Mouse (Mus musculus) testis, adult 2 months (tissue): ENCODE data around the gene Rufy1. TPM values are rescaled to one million over a fixed set of nuclear protein-coding genes. Genes with fewer than 3 reads are reported as not detected.

Source experiments
- H3K27ac ChIP-seq: fragments of 200-500 bp; 2 replicates; pipeline ENCODE4 v1.5.1; 2012; ENCODE audit warnings: low read depth, low read length; ENCODE audit not compliant: control insufficient read depth, insufficient read depth
- H3K27me3 ChIP-seq: fragments of 200-500 bp; 2 replicates; pipeline ENCODE4 v1.6.1; 2012; ENCODE audit warnings: mild to moderate bottlenecking, low read length, moderate library complexity; ENCODE audit not compliant: control insufficient read depth, insufficient read depth
- H3K36me3 ChIP-seq: fragments of 200-500 bp; 2 replicates; pipeline ENCODE4 v1.6.1; 2012; ENCODE audit warnings: mild to moderate bottlenecking, low read length; ENCODE audit not compliant: control insufficient read depth, insufficient read depth
- H3K4me1 ChIP-seq: fragments of 200-500 bp; 2 replicates; pipeline ENCODE4 v1.6.1; 2012; ENCODE audit warnings: low read length; ENCODE audit not compliant: control insufficient read depth, insufficient read depth
- H3K4me3 ChIP-seq: fragments of 200-500 bp; 2 replicates; pipeline ENCODE4 v1.5.1; 2012; ENCODE audit warnings: low read depth, mild to moderate bottlenecking, low read length, moderate library complexity, mixed read lengths; ENCODE audit not compliant: control insufficient read depth
- CTCF ChIP-seq: fragments of 200-500 bp; IDR thresholded peaks from 2 replicates; pipeline ENCODE4 v1.5.1; 2012; ENCODE audit warnings: low read depth, mild to moderate bottlenecking, inconsistent platforms, low read length, moderate library complexity; ENCODE audit not compliant: control insufficient read depth, insufficient read depth, insufficient replicate concordance
- POLR2A ChIP-seq: fragments of 200-500 bp; IDR thresholded peaks from 2 replicates; pipeline ENCODE4 v1.6.1; 2012; ENCODE audit warnings: low read depth, mild to moderate bottlenecking, inconsistent platforms, low read length, moderate library complexity; ENCODE audit not compliant: control insufficient read depth
- polyA plus RNA-seq: library from polyadenylated mRNA; depleted of rRNA; stranded (reverse); fragments of >200 nt; gene quantifications from 2 replicates; pipeline ENCODE4 v1.2.3, GENCODE M21; 2012

Gene Rufy1
- polyA plus RNA-seq, 1 experiment = 5.7 TPM

GRCm38 (mm10) chr11:50439857-50440256, 8.9 kb upstream of the Rufy1 start:
- Histone ChIP-seq H3K36me3 (no peaks in the 10 kb centered on the region), H3K27me3 (no peaks in the 10 kb centered on the region), H3K4me1 (no peaks in the 10 kb centered on the region), H3K27ac (no peak overlapping the region), H3K4me3 (no peak overlapping the region)
- peak; percentile 51; the same call in 1 of the 2 replicates for TF ChIP-seq CTCF
- TF ChIP-seq POLR2A = no peak

DNA sequence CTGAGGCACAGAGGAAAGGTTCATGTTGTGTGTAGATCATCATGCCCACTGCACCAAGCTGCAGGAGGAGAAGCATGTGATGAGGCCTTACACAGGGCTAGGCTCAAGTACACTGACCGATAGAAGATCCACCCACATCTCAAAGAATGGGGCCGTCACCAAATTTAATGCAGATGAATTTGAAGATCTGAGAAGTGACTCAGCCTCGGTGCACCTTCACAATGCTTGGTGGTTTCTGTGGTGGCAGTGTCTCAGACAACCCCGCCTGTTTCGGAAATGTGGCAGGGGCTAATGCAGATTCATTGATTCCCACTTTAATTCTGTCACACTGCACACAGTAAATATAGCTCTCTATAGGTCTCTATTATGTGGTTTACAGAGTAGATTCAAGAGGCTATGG, 2.0 kb upstream of the Rufy1 start:
- Histone ChIP-seq H3K36me3 (no peaks in the 10 kb centered on the region), H3K4me3 (no peak overlapping the region), H3K4me1 (peaks cover 11% of the 10 kb centered on the region), H3K27ac (no peak overlapping the region), H3K27me3 (no peaks in the 10 kb centered on the region)
- TF ChIP-seq CTCF (no peak), POLR2A (no peak)

DNA sequence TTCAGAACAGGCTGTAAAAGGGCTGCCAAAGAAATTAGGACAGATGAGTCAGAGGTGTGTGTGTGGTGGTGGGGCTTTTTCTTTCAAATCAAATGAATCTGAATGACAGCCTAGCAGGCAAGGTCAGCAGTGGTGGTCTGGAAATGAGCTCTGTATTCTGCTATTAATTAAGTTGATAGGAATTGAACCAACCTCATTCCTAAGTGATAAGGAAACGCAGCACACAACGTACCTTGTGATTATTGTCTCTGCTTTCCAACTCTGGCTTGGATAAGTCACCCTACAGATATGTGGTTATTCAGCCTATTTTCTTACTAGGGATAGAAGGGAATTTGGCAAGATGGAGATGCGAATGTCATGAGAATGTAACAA, 1.1 kb upstream of the Rufy1 start:
- Histone ChIP-seq H3K27ac (no peak overlapping the region), H3K36me3 (no peaks in the 10 kb centered on the region)
- TF ChIP-seq CTCF (no peak), POLR2A (no peak)

GRCm38 (mm10) chr11:50431134-50432068, 476 bp upstream of the Rufy1 start:
- TF ChIP-seq CTCF (no peak), POLR2A (0 out of 2 replicates have a peak, but pooled peaks have one; percentile 36)
- peaks cover 11% of the 10 kb centered on the region for H3K4me1 ChIP-seq
- H3K4me3 ChIP-seq = peak overlapping the region; percentile 90
- H3K27me3 ChIP-seq = no peaks in the 10 kb centered on the region
- peak overlapping the region; percentile 86 for H3K27ac ChIP-seq
- H3K36me3 ChIP-seq = no peaks in the 10 kb centered on the region

More for the DNA sequence above, 1.1 kb upstream of the Rufy1 start:
- no peak overlapping the region for H3K4me3 ChIP-seq
- H3K27me3 ChIP-seq = no peaks in the 10 kb centered on the region
- H3K4me1 ChIP-seq = peaks cover 11% of the 10 kb centered on the region

DNA sequence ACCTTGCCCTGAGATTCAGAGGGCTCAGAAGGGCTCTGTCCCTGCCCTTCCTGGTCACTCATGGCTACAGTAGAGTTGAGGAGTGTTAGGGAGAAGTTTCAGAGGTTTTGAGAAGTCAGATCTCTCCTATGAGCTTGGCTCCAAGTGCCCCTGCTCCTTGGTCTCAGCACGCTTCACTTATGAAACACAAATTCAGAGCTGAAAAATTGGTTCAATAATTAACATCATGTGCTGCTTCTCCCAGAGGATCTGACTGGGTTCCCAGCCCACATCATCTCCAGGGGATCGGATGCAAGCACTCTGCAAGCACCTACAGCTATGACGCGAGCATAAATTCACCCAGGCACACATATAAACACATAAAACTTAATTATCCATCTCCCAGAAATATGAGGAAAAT, 4.9 kb downstream of the Rufy1 start:
- H3K36me3 ChIP-seq = no peaks in the 10 kb centered on the region
- H3K4me3 ChIP-seq = no peak overlapping the region
- H3K4me1 ChIP-seq = peaks cover 14% of the 10 kb centered on the region
- no peaks in the 10 kb centered on the region for H3K27me3 ChIP-seq
- TF ChIP-seq CTCF (no peak), POLR2A (no peak)
- no peak overlapping the region for H3K27ac ChIP-seq

DNA sequence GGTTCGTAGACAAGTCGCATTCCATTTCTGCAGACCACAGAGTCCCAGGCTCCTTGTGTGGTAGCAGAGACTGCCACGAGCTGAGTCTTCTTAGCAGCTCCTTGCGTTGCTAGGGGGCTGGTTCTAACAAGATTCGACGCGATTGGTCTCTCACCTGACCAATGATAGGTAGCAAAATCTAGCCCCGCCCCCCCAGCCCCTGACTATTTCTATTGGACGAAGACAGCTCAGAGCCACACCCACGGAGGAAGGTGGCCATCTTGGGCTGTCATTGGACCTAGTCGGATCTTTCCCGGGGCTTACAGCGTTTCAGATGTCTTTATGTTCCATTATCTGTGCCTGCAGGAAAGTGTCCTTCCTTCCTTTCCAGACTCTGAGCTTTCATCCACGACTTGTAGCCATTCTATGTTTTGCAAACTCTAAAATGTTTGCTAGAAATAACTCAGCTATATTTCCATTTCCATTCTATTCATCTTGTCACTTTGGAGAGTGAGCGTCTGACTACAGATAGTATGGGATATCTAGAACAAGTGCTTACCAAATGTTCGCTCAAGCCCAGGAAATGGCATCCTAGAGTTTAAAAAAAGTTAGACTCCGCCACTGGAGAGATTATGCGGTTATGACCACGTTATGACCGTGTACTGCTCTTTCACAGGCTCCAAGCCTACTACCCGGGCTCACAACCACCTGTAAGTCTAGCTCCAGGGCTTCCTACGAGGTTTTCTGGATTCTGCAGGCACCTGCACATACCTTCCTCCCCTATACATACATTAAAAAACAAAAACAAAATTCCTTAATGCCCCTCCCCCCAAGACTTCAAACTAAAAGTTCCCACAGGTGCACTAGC, 8.8 kb downstream of the Rufy1 start:
- H3K4me3 ChIP-seq = peak overlapping the region; percentile 91
- H3K27me3 ChIP-seq = no peaks in the 10 kb centered on the region
- peaks cover 10% of the 10 kb centered on the region for H3K4me1 ChIP-seq
- H3K27ac ChIP-seq = peak overlapping the region; percentile 7; the same call in 1 of the 2 replicates
- TF ChIP-seq CTCF (no peak), POLR2A (no peak; the same call in 1 of the 2 replicates)
- H3K36me3 ChIP-seq = no peaks in the 10 kb centered on the region

- peak overlapping the region; percentile 91 for H3K4me3 ChIP-seq
- TF ChIP-seq POLR2A = no peak
- no peak for TF ChIP-seq CTCF
- no peak overlapping the region for H3K27ac ChIP-seq
These were observed 9.5 kb downstream of the Rufy1 start for GRCm38 (mm10) chr11:50421461-50421860.

DNA sequence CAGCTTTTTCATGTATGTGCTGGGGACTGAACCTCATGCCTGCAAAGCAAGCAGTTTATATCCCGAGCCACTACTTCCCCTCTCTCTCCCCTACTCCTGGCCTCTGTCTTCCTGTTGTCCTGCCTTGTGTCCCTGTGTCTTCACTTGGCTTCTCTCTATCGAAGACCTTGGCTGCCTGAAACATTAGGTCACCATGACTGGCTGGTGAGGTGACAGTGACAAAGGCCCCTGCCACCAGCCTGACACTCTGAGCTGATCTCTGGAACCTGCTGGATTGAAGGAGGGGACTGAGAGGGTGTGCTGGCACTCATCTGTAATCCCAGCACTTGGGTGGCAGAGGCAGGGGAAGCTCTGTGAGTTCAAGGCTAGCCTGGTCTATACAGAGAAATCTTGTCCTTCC, 13.1 kb downstream of the Rufy1 start:
- Histone ChIP-seq H3K27ac (no peak overlapping the region), H3K36me3 (no peaks in the 10 kb centered on the region), H3K4me3 (no peak overlapping the region), H3K4me1 (peaks cover 10% of the 10 kb centered on the region), H3K27me3 (no peaks in the 10 kb centered on the region)
- TF ChIP-seq CTCF = no peak
- no peak for TF ChIP-seq POLR2A

More at GRCm38 (mm10) chr11:50421461-50421860, 9.5 kb downstream of the Rufy1 start:
- Histone ChIP-seq H3K27me3 (no peaks in the 10 kb centered on the region), H3K36me3 (no peaks in the 10 kb centered on the region), H3K4me1 (peaks cover 10% of the 10 kb centered on the region)
